Mouse (Mus musculus): ENCODE measurements at regions not wholly inside any gene's neighbourhood (a gene's known extent, or its start where the extent isn't known, plus 50 kb on each side); places are given as distances from the start of the nearest gene placed in this dataset.

- DNase-seq = no peak
Measured at GRCm38 (mm10) chr4:100616161-100616915, 137.7 kb downstream of the Ube2u start.

- no peak for DNase-seq
Measured at GRCm38 (mm10) chr4:100616916-100617488, 138.4 kb downstream of the Ube2u start.

- no peak for DNase-seq
Measured at GRCm38 (mm10) chr4:100624656-100625055, 146.0 kb downstream of the Ube2u start.

- DNase-seq = no peak
Measured at GRCm38 (mm10) chr4:100626551-100626950, 147.9 kb downstream of the Ube2u start.

- no peak for DNase-seq
Measured at GRCm38 (mm10) chr4:100634388-100634787, 142.1 kb upstream of the Cachd1 start.

- DNase-seq = no peak
Measured at GRCm38 (mm10) chr4:100637597-100637996, 138.9 kb upstream of the Cachd1 start.

- no peak for DNase-seq
Measured at GRCm38 (mm10) chr4:100661154-100661553, 115.3 kb upstream of the Cachd1 start.

DNA sequence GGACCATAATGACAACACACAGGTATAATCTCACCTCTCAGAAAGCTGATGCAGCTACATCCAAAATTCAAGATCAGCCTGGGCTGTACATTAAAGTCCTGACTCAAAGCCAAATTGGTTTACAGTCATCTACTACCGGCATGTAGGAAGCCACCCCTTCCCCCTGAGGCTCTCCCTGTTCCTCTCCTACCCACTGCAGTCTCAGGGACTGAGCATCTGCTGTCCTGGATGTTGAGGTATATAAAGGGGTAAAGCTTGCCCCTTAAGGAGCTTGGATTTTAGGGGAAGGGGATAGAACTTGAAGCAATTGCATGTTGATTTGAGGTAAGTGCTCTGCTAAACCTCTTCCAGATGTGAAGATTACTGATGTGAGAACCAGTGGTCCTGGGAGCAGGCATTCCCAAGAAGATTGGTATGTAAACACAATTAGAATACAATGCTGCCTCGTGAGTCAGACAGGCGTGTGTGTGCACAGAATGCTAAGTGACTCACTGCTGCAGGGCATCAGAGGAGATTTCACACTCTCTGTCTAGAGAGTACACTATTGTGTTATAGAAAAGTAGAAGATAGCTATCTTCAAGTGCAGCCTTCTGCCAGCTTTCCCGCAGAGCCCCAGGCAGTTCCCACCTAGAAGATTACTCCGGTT is 111.7 kb upstream of the Cachd1 start:
- no peak for DNase-seq

- no peak for DNase-seq
Measured at GRCm38 (mm10) chr4:100670553-100670952, 105.9 kb upstream of the Cachd1 start.

DNA sequence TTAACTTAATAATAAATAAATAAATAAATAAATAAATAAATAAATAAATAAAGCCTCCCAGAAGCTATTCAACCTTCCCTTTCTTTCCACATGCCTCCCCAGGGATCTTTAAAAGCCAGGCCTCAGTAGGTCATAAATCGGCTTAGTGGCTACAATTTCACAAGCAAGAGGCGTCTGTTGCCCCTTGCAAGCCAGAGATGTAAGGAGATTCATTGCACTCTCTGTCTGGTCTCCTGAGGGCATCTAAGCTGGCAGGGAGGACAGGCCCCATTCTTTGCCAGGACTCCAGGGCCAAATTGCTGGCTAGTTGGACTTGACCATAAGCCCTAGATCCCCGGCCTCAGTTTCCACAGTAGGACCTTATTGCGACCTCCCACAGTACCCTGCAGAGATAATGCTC is 101.6 kb upstream of the Cachd1 start:
- no peak for DNase-seq

- DNase-seq = no peak
Measured at GRCm38 (mm10) chr4:100683757-100684156, 92.7 kb upstream of the Cachd1 start.

DNA sequence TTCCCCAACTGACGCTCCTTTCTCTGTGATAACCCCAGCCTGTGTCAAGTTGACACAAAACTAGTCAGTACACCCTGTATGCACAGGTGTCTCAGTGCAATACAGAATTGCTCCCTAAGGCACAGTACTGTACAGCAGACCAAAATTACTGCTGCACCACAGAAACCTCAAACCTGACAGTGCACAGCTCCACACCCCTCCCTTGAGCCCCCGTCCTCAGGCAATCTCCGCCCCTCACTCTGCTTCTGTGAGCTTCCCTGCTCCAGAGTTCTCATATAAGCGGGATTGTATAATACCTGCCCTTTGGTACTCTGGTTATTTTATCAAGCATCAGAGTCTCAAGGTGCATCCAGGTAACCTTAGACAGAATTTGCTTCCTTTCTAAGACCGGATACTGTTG is 76.5 kb upstream of the Cachd1 start:
- DNase-seq = no peak

DNA sequence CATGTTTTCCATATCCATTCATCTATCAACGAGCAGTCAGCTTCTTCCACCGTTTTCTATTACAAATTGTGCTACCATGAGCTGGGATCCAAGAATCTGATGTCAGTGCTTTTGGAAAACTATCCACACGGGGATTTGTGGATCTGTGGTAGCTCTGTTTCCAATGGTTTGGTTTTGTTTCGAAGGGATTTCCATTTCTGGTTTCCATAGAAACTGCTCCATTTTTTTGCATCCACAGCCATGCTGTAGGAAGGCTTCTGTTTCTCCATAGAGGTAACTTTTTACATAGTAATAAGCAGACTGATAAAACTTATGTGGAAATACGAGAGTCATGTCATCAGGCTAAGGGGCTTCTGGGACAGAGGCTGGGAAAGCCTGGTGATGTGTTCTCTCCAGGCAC is 76.1 kb upstream of the Cachd1 start:
- DNase-seq = no peak

DNA sequence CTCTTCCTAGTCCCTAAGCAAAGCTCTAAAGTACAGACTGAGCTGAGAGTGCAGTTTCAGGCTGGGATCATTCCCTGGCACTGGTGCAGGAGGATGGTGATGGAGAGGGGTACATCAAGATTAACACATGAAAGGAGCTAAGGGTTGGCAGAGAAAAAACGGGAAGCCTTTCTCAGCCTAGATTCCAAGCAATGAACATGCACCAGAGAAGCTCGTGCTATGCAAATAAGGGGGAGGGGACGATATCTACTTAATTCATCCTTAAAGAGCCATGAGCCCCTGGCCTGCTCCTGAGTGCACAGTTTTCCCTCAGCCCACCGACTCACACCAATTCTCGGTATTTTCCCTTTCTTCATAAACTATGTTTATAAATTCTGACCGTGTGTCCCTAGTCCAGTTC is 70.5 kb upstream of the Cachd1 start:
- DNase-seq = no peak

GRCm38 (mm10) chr4:100707125-100707524 is 69.3 kb upstream of the Cachd1 start:
- DNase-seq = no peak

DNA sequence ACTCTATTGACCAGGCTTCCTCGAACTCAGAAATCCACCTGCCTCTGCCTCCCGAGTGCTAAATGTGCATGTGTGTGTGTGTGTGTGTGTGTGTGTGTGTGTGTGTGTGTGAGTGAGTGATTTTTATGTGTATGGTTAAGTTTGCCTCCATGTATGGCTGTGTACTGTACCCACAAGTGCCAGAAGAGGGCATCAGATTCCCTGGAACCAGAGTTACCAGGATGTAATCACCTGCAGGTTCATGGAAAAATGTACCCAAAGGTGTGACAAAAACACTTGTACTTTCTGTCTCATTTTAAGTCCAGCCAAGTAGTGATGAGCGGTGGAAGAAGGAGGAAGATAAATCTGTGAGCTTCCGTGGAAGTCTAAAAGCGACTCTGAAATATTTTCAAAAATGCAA is 68.2 kb upstream of the Cachd1 start:
- DNase-seq = no peak

GRCm38 (mm10) chr4:100714240-100714639 is 62.2 kb upstream of the Cachd1 start:
- no peak for DNase-seq

DNA sequence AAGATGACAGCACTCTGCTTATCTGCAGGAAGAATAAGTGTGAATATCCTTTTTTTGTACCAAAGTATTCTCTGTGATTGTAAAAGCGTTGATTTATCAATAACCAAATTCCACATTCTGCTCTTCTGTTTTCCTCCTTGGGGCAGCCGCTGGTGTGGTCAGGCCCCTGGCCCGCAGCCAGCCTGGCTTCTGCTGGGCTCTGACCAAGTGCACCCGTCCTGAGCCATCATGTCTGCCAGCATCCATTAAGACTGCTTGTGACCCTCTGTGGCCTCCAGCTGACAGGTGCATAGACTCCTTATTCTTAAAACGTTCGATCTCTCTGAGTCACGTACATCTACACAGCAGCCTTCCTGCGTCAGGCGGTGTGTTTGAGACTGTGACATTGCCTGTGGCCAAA is 58.9 kb upstream of the Cachd1 start:
- DNase-seq = no peak

GRCm38 (mm10) chr4:100722532-100722931 is 53.9 kb upstream of the Cachd1 start:
- DNase-seq = peak in 1 of 2 experiments; percentile 3

- no peak for DNase-seq
Measured at GRCm38 (mm10) chr4:100723053-100723452, 53.4 kb upstream of the Cachd1 start.

DNA sequence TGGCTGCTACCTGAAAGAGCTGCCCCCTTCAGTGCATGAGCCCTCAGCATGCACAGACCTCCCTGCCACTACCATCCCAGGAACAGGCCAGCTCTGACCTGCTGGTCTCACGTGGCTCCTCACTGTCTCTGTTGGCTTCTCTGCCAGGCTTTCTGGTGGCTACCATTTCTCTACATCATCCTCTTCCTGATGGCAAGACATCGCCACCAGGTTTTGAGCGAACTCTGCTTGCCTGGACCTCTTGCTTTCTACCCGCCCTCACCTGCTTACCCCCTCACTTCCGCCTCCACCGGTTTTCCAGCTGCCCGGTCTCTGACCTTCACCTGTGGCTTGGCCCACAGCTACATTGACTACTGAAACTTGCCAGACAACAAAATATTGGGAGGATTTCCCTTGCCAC is 50.7 kb upstream of the Cachd1 start:
- no peak for DNase-seq

DNA sequence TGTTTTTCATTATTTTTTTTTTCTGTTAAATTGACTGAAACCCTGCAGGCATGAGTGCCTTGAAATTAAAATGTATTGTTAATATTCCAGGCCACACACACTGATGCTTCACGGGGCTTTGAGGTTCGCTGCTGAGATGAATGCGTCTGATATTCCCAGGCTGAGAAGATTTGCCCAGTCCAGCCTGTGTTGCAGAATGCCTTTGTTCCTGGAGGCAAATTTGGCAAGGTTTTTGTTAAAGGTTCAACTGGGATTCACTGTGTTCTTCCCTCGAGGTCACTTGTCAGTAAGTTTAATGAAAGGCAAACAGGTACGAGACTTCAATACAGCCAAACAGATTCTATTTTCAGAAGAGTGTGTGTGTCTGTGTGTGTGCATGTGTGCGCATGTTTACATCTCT is 50.0 kb upstream of the Cachd1 start:
- no peak for DNase-seq

Data from thymus, adult 18-20 months (tissue).